Mouse (Mus musculus) CH12.LX (cell line): ENCODE measurements around the gene Rfc4. TPM values are rescaled to one million over a fixed set of nuclear protein-coding genes. Genes with fewer than 3 reads are reported as not detected.

Experiments
- DNase-seq: peaks from one replicate; pipeline ENCODE4 v3.0.0-alpha.2; 2013; ENCODE audit errors: extremely low read depth
- H3K27ac ChIP-seq: 2 replicates; pipeline ENCODE4 v1.5.1; 2012; ENCODE audit warnings: low read depth, mild to moderate bottlenecking, control low read depth, moderate library complexity; ENCODE audit not compliant: insufficient read depth
- H3K27me3 ChIP-seq: replicated peaks from 2 replicates; pipeline ENCODE3; 2012; ENCODE audit warnings: inconsistent platforms
- H3K36me3 ChIP-seq, 2 experiments: replicated peaks in 1 of 2; 2 replicates each; pipeline versions ENCODE3 to v1.6.1; 2012; ENCODE audit warnings: inconsistent platforms in 1 of 2, low read length in 1 of 2, mild to moderate bottlenecking in 1 of 2, mixed read lengths in 1 of 2, moderate library complexity in 1 of 2; ENCODE audit not compliant: control insufficient read depth in 1 of 2, insufficient read depth in 1 of 2
- H3K4me1 ChIP-seq, 2 experiments: 2 replicates each; pipeline ENCODE4 v1.6.1; 2012; ENCODE audit warnings: inconsistent platforms in 1 of 2, moderate library complexity in 1 of 2; ENCODE audit not compliant: insufficient read depth in 2 of 2, control insufficient read depth in 1 of 2
- H3K4me2 ChIP-seq: 2 replicates; pipeline ENCODE4 v1.6.1; 2012; ENCODE audit warnings: low read depth, mild to moderate bottlenecking, control low read depth; ENCODE audit not compliant: poor library complexity, insufficient read depth, severe bottlenecking
- H3K4me3 ChIP-seq, 3 experiments: fragments of 150-350 bp in 1 of 3; sonication (generic) in 1 of 3; replicated peaks in 1 of 3; 2 replicates each; pipeline versions ENCODE3 to v1.5.1; 2011 to 2012; ENCODE audit warnings: low read depth in 2 of 3, low read length in 2 of 3, mild to moderate bottlenecking in 2 of 3, moderate library complexity in 2 of 3, control low read depth in 1 of 3, improper control_type of control experiment in 1 of 3, inconsistent platforms in 1 of 3, mixed read lengths in 1 of 3; ENCODE audit not compliant: poor library complexity in 1 of 3
- H3K79me2 ChIP-seq: replicated peaks from 2 replicates; pipeline ENCODE4 v1.6.1; 2012; ENCODE audit warnings: mild to moderate bottlenecking, moderate library complexity; ENCODE audit not compliant: control insufficient read depth, poor library complexity, insufficient read depth, severe bottlenecking; ENCODE audit errors: extremely low read depth
- H3K9ac ChIP-seq: 2 replicates; pipeline ENCODE4 v1.6.1; 2012; ENCODE audit warnings: low read depth, mild to moderate bottlenecking, control low read depth, moderate library complexity; ENCODE audit not compliant: insufficient read depth
- H3K9me3 ChIP-seq: replicated peaks from 2 replicates; pipeline ENCODE3; 2012; ENCODE audit warnings: low read length, inconsistent platforms, mixed read lengths
- BHLHE40 ChIP-seq: IDR thresholded peaks from 2 replicates; pipeline ENCODE4 v1.6.1; 2011; ENCODE audit warnings: mild to moderate bottlenecking, low read depth, low read length, improper control_type of control experiment
- CHD1 ChIP-seq: IDR thresholded peaks from 2 replicates; pipeline ENCODE4 v1.6.1; 2012; ENCODE audit warnings: low read depth, low read length, improper control_type of control experiment, inconsistent platforms
- CHD2 ChIP-seq: IDR thresholded peaks from 2 replicates; pipeline ENCODE4 v1.6.1; 2011; ENCODE audit warnings: low read length, improper control_type of control experiment
- CTCF ChIP-seq, 2 experiments: IDR thresholded peaks in 1 of 2; conservative IDR thresholded peaks in 1 of 2; 2 replicates each; pipeline ENCODE4 v1.5.1; 2011 to 2012; ENCODE audit warnings: low read depth in 2 of 2, low read length in 2 of 2, improper control_type of control experiment in 1 of 2, inconsistent platforms in 1 of 2, mild to moderate bottlenecking in 1 of 2, moderate library complexity in 1 of 2
- E2F4 ChIP-seq: IDR thresholded peaks from 2 replicates; pipeline ENCODE4 v1.6.1; 2011; ENCODE audit warnings: low read depth, low read length, improper control_type of control experiment; ENCODE audit not compliant: insufficient replicate concordance
- ELF1 ChIP-seq: IDR thresholded peaks from 2 replicates; pipeline ENCODE4 v1.6.1; 2014; ENCODE audit warnings: low read depth, mild to moderate bottlenecking, inconsistent platforms, low read length, improper control_type of control experiment
- EP300 ChIP-seq: IDR thresholded peaks from 2 replicates; pipeline ENCODE4 v1.6.1; 2011; ENCODE audit warnings: low read length, improper control_type of control experiment
- ETS1 ChIP-seq: conservative IDR thresholded peaks from 2 replicates; pipeline ENCODE4 v1.6.1; 2012; ENCODE audit warnings: low read depth, mild to moderate bottlenecking, inconsistent platforms, low read length, improper control_type of control experiment, moderate library complexity
- GABPA ChIP-seq: IDR thresholded peaks from 2 replicates; pipeline ENCODE4 v1.6.1; 2012; ENCODE audit warnings: low read depth, low read length, improper control_type of control experiment, inconsistent platforms; ENCODE audit not compliant: insufficient replicate concordance
- HCFC1 ChIP-seq: IDR thresholded peaks from 2 replicates; pipeline ENCODE4 v1.6.1; 2012; ENCODE audit warnings: low read depth, mild to moderate bottlenecking, inconsistent platforms, low read length, improper control_type of control experiment
- IRF4 ChIP-seq: IDR thresholded peaks from 2 replicates; pipeline ENCODE4 v1.6.1; 2014; ENCODE audit warnings: low read depth, mild to moderate bottlenecking, inconsistent platforms, low read length, improper control_type of control experiment
- JUN ChIP-seq: IDR thresholded peaks from 2 replicates; pipeline ENCODE4 v1.6.1; 2011; ENCODE audit warnings: low read depth, mild to moderate bottlenecking, low read length, improper control_type of control experiment, moderate library complexity; ENCODE audit not compliant: insufficient read depth
- JUND ChIP-seq: conservative IDR thresholded peaks from 2 replicates; pipeline ENCODE4 v1.6.1; 2011; ENCODE audit warnings: low read depth, low read length, improper control_type of control experiment
- KAT2A ChIP-seq: IDR thresholded peaks from 2 replicates; pipeline ENCODE4 v1.6.1; 2012; ENCODE audit warnings: low read length, improper control_type of control experiment, inconsistent platforms; ENCODE audit not compliant: insufficient replicate concordance
- MAFK ChIP-seq: IDR thresholded peaks from 2 replicates; pipeline ENCODE4 v1.6.1; 2011; ENCODE audit warnings: low read length, improper control_type of control experiment; ENCODE audit not compliant: insufficient replicate concordance
- MAX ChIP-seq: IDR thresholded peaks from 2 replicates; pipeline ENCODE4 v1.6.1; 2011; ENCODE audit warnings: low read length, improper control_type of control experiment
- MAZ ChIP-seq: IDR thresholded peaks from 2 replicates; pipeline ENCODE4 v1.6.1; 2012; ENCODE audit warnings: low read depth, mild to moderate bottlenecking, inconsistent platforms, low read length, improper control_type of control experiment, moderate library complexity
- MEF2A ChIP-seq: IDR thresholded peaks from 2 replicates; pipeline ENCODE4 v1.6.1; 2014; ENCODE audit warnings: low read depth, mild to moderate bottlenecking, inconsistent platforms, low read length, improper control_type of control experiment, borderline replicate concordance
- MXI1 ChIP-seq: IDR thresholded peaks from 2 replicates; pipeline ENCODE4 v1.6.1; 2011; ENCODE audit warnings: mild to moderate bottlenecking, low read depth, low read length, improper control_type of control experiment
- MYC ChIP-seq: IDR thresholded peaks from 2 replicates; pipeline ENCODE4 v1.6.1; 2011; ENCODE audit warnings: low read depth, mild to moderate bottlenecking, improper control_type of control experiment, low read length
- NELFE ChIP-seq: IDR thresholded peaks from 2 replicates; pipeline ENCODE4 v1.6.1; 2011; ENCODE audit warnings: low read depth, low read length, improper control_type of control experiment
- NRF1 ChIP-seq: IDR thresholded peaks from 2 replicates; pipeline ENCODE4 v1.6.1; 2014; ENCODE audit warnings: low read depth, mild to moderate bottlenecking, inconsistent platforms, low read length, improper control_type of control experiment, moderate library complexity
- PAX5 ChIP-seq: IDR thresholded peaks from 2 replicates; pipeline ENCODE4 v1.6.1; 2012; ENCODE audit warnings: low read length, inconsistent platforms, mixed read lengths
- POLR2A ChIP-seq: IDR thresholded peaks from 2 replicates; pipeline ENCODE4 v1.6.1; 2011; ENCODE audit warnings: low read depth, mild to moderate bottlenecking, improper control_type of control experiment, low read length
- POLR2AphosphoS2 ChIP-seq: IDR thresholded peaks from 2 replicates; pipeline ENCODE4 v1.6.1; 2011; ENCODE audit warnings: low read depth, low read length, improper control_type of control experiment
- RAD21 ChIP-seq: IDR thresholded peaks from 2 replicates; pipeline ENCODE4 v1.6.1; 2011; ENCODE audit warnings: low read depth, mild to moderate bottlenecking, low read length, improper control_type of control experiment, moderate library complexity
- RCOR1 ChIP-seq: conservative IDR thresholded peaks from 2 replicates; pipeline ENCODE4 v1.6.1; 2012; ENCODE audit warnings: low read depth, mild to moderate bottlenecking, inconsistent platforms, low read length, improper control_type of control experiment
- SIN3A ChIP-seq: IDR thresholded peaks from 2 replicates; pipeline ENCODE4 v1.6.1; 2012; ENCODE audit warnings: low read length, improper control_type of control experiment, inconsistent platforms
- SMC3 ChIP-seq: IDR thresholded peaks from 2 replicates; pipeline ENCODE4 v1.6.1; 2011; ENCODE audit warnings: low read depth, low read length, improper control_type of control experiment
- TBP ChIP-seq: conservative IDR thresholded peaks from 2 replicates; pipeline ENCODE4 v1.6.1; 2011; ENCODE audit warnings: low read depth, low read length, improper control_type of control experiment
- TCF12 ChIP-seq: IDR thresholded peaks from 2 replicates; pipeline ENCODE4 v1.6.1; 2014; ENCODE audit warnings: low read depth, mild to moderate bottlenecking, inconsistent platforms, low read length, improper control_type of control experiment
- UBTF ChIP-seq: IDR thresholded peaks from 2 replicates; pipeline ENCODE4 v1.6.1; 2012; ENCODE audit warnings: low read depth, mild to moderate bottlenecking, inconsistent platforms, low read length, improper control_type of control experiment, moderate library complexity
- USF1 ChIP-seq: IDR thresholded peaks from 2 replicates; pipeline ENCODE4 v1.6.1; 2014; ENCODE audit warnings: low read depth, mild to moderate bottlenecking, inconsistent platforms, low read length, improper control_type of control experiment
- USF2 ChIP-seq: conservative IDR thresholded peaks from 2 replicates; pipeline ENCODE4 v1.6.1; 2011; ENCODE audit warnings: low read depth, low read length, improper control_type of control experiment
- ZC3H11A ChIP-seq: IDR thresholded peaks from 2 replicates; pipeline ENCODE4 v1.6.1; 2012; ENCODE audit warnings: low read depth, mild to moderate bottlenecking, inconsistent platforms, low read length, improper control_type of control experiment
- ZKSCAN1 ChIP-seq: IDR thresholded peaks from 2 replicates; pipeline ENCODE4 v1.6.1; 2012; ENCODE audit warnings: low read depth, inconsistent platforms, low read length, improper control_type of control experiment, borderline replicate concordance
- ZMIZ1 ChIP-seq: IDR thresholded peaks from 2 replicates; pipeline ENCODE4 v1.6.1; 2012; ENCODE audit warnings: low read depth, mild to moderate bottlenecking, inconsistent platforms, low read length, improper control_type of control experiment
- ZNF384 ChIP-seq: IDR thresholded peaks from 2 replicates; pipeline ENCODE4 v1.6.1; 2012; ENCODE audit warnings: low read depth, low read length, improper control_type of control experiment, inconsistent platforms
- dilution Hi-C: fragments of 300-500 bp; cut with MboI; formaldehyde crosslinking; loops from 2 replicates; pipeline ENCODE4 v1.14.3; 2020; ENCODE audit warnings: low sequenced_read_pairs; ENCODE audit not compliant: extremely low pct_unique_long_range_greater_than_20kb, extremely low pct_ligation_motif_present
- in situ Hi-C: fragments of 300-500 bp; cut with MboI; formaldehyde crosslinking; loops from 3 replicates; pipeline ENCODE4 v1.14.3; 2019; ENCODE audit warnings: low sequenced_read_pairs, low pct_ligation_motif_present, low pct_unique_long_range_greater_than_20kb, mixed read lengths
- polyA plus RNA-seq: library from polyadenylated mRNA; unstranded; fragments of >175 nt; gene quantifications from 2 replicates; pipeline ENCODE4 v1.2.1, GENCODE M21; 2012; ENCODE audit warnings: low read depth; ENCODE audit not compliant: insufficient read length
- total RNA-seq, 2 experiments: library from RNA; depleted of rRNA; stranded (reverse); fragments of 300-350 nt in 1 of 2; fragments of >200 nt in 1 of 2; gene quantifications; 2 replicates each; pipeline ENCODE4 v1.2.3; 2012 to 2014

The Rfc4 gene
- total RNA-seq (2012; rRNA removed) (121 and 125 TPM in 2 replicates), total RNA-seq (2014; rRNA removed) (191 and 204 TPM in 2 replicates), polyA plus RNA-seq (74.6 and 91.5 TPM in 2 replicates)

DNA sequence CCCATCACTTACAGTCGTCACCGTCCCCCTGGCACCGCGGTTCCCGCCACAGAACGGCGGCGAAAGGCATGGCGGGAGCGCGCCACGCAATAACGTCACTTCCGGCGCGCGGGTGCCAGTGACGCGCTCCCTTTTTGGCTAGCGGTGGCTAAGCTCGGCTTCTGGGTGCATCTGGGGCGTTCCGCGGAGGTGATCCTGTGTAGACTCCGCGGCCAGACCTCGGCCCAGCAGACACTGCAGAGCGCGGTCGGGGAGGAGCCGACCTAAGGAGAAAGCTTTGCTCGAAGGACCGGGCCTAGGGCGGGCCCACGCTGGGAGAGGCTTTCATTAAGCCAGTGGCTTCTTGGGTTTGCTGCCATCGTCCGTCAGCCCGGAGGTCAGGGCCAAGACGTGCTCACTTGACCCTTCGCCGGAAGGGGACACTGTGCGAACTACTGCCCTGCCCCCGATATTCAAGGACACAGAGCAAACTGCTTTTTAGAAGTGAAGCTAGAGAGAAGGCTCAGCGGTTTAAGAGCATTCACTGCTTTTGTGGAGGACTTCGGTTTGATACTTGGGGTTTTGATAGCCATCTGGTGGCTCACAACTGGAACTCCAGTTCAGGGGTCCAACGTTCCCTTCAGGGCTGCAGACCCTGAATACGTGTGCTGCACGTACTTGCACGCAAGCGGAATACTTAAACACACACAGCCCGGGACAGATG lies at the start of gene Rfc4:
TSS of gene Rfc4 (minus strand) at position 65 of the 703 bp plus-strand sequence.
- Histone ChIP-seq H3K9ac (peak within 1 kb of the TSS; percentile 85), H3K27ac (peak within 1 kb of the TSS; percentile 86), H3K27me3 (no peaks in the 10 kb centered on the region)
- dilution Hi-C loops = no loop called here
- DNase-seq = peak; percentile 94
- TF ChIP-seq KAT2A (peak; percentile 98), RCOR1 (no peak), MYC (peak; percentile 74; the same call in 1 of the 2 replicates), NELFE (peak; percentile 94), PAX5 (no peak), JUN (no peak), MXI1 (peak; percentile 93), SIN3A (peak; percentile 96), SMC3 (peak; percentile 39), MEF2A (peak; percentile 87), TCF12 (peak; percentile 95), RAD21 (no peak; the same call in 1 of the 2 replicates), CTCF (conservative IDR thresholded peaks at IDR 0.05 in 1 of 2, IDR thresholded peaks at IDR 0.05 in 1 of 2; ENCODE audit: low read depth in 2 of 2, low read length in 2 of 2) (peak in 1 of 2 experiments; percentile 53; a peak in 2 of 4 replicates), BHLHE40 (peak; percentile 34; the same call in 1 of the 2 replicates), TBP (0 out of 2 replicates have a peak, but pooled peaks have one; percentile 68), ELF1 (peak; percentile 74; the same call in 1 of the 2 replicates), HCFC1 (peak; percentile 96), POLR2AphosphoS2 (peak; percentile 92), IRF4 (peak; percentile 69; the same call in 1 of the 2 replicates), ZKSCAN1 (no peak), UBTF (0 out of 2 replicates have a peak, but pooled peaks have one; percentile 80), CHD2 (0 out of 2 replicates have a peak, but pooled peaks have one; percentile 21), ETS1 (peak; percentile 36; the same call in 1 of the 2 replicates), JUND (no peak), MAFK (no peak), NRF1 (no peak), POLR2A (peak; percentile 99), ZC3H11A (no peak), EP300 (no peak), USF2 (no peak), ZNF384 (no peak), CHD1 (no peak), E2F4 (peak; percentile 99), MAZ (no peak), ZMIZ1 (peak; percentile 85), MAX (peak; percentile 80; the same call in 1 of the 2 replicates), USF1 (no peak), GABPA (peak; percentile 47; the same call in 1 of the 2 replicates)
- TF ChIP-seq, all 38 proteins: peak for 23
- no peaks in the 10 kb centered on the region for H3K9me3 ChIP-seq
- H3K4me3 ChIP-seq = peak within 1 kb of the TSS; percentile 72 to 82 (median 79)
- peaks cover 5 to 51% of the 10 kb centered on the region in 2 experiments; a peak in 2 of 4 replicates for H3K4me1 ChIP-seq
- peaks cover 33% of the 10 kb centered on the region for H3K79me2 ChIP-seq
- H3K4me2 ChIP-seq = peak within 1 kb of the TSS; percentile 89
- in situ Hi-C loops = no loop called here
- H3K36me3 ChIP-seq = peaks cover 12 to 38% of the 10 kb centered on the region in 2 experiments
